Mouse (Mus musculus) testis, postnatal 10 days (tissue): Measurements from ENCODE around the gene Clk1.
A peak's percentile ranks its signal among the peaks of the same experiment; 100 is the strongest.

Source experiments
- DNase-seq: peaks from one replicate; pipeline ENCODE4 v3.0.0; 2021; ENCODE audit warnings: low spot score

Clk1 gene

GRCm38 (mm10) chr1:58423371-58424248, at the start of gene Clk1:
Gene Clk1, minus strand, starts transcription at chr1:58424066.
- DNase-seq, result peak; percentile 99

DNA sequence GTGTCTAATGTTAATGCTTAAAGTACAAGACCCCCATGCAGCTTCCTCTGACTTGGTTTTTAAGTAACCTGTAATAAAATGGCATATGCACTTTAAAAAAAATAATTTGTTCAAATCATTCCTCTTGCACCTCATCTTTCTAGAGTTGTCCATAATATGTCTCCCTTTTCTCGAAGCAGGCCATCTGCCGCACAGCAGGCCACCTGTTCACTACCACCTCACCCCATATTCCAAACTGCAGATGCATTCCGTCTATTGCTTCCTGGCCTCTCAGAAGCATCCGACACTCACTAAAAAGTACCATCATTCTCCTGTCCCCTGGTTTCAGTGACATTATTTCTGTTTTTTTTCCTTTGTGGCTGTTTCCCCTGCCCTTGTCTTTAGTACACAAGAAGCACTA, 41.7 kb upstream of the Clk1 start:
- DNase-seq, result no peak

DNA sequence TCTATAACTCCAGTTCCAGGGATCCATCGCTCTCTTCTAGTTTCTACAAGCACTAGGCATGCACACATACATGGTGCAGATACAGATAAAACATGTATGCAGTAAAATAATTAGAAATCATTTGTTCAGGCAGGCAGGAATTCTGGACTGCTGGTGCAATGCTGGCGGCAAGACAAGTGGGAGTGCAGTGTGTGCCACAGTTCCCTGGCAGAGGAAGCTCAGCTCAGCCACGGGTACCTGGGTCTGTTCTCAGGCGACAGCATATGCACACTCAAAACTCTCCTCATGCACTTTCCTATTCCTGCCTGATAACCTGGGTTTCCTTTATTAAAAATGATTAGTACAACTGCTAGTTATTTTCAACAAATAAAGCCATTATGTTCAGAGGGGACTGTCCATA, 41.2 kb upstream of the Clk1 start:
- DNase-seq, result no peak

- DNase-seq, result no peak
Measured at GRCm38 (mm10) chr1:58463935-58464334, 40.1 kb upstream of the Clk1 start.

GRCm38 (mm10) chr1:58460566-58460965, 36.7 kb upstream of the Clk1 start:
- DNase-seq, result no peak

DNA sequence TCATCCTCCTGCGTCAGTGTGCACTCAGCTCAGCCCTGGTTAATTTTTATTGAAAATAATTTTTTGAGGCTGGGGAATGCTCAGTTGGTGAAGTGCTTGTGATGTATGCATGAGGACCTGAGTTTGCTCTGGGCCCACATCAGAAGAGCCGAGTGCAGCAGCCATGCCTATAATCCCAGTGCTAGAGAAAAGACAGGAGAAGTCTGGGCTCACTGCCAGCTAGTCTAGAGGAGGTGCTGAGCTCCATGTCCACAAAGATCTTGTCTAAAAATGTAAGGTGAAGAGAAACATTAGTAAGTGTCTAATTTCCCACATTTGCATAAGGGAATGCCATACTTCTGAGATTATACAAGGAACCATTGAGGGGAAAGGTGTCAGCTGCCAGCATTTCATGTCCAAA, 35.0 kb upstream of the Clk1 start:
- DNase-seq, result no peak

GRCm38 (mm10) chr1:58458175-58458574, 34.3 kb upstream of the Clk1 start:
- no peak for DNase-seq

- no peak for DNase-seq
Measured at GRCm38 (mm10) chr1:58454316-58454715, 30.4 kb upstream of the Clk1 start.

DNA sequence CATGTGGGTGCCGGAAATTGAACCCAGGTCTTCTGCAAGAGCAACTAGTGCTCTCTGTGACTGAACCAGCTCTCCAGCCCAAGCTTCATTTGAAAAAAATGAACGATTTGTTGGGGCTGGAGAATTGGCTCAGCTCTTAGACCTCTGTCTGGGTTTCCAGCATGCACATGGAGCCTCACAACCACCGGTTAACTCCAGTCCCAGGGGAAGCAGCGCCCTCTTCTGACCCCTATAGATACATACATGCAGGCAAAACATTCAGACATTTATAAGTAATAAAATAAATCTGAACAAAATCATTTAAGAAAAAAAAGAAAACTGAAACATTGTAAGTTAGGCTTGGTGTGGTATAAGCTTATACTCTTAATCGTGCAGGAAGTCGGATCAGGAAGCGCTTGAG, 24.5 kb upstream of the Clk1 start:
- DNase-seq, result no peak

DNA sequence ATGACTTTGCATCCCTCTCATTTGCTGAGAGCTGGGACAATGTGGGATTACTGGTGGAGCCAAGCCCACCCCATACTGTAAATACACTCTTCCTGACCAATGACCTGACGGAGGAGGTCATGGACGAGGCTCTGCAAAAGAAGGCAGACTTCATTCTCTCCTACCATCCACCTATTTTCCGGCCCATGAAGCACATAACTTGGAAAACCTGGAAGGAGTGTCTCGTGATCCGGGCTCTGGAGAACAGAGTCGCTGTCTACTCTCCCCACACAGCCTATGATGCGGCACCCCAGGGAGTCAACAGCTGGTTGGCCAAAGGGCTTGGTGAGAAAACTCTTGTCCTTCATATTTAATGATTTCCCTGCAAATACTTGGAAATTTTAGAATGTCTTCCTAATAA, 23.9 kb upstream of the Clk1 start:
- no peak for DNase-seq

DNA sequence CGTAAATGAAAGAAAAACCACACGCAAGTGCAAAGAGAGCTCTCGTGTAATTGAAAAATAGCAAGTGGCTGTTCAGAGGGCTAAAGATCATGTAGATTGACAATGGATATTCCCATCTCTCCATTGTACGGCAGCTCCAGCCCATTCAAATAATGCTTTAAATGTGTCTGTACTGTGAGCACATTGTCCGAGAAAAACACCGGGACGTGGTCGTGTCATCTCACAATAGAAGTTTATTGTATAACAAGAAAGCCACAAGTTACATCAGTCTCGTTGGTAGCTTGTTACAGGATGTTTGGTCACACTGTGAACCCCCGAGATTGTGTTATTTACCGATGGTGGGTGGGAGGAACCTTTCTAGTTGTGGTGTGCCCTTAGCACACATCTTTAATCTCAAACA, 22.0 kb upstream of the Clk1 start:
- no peak for DNase-seq

DNA sequence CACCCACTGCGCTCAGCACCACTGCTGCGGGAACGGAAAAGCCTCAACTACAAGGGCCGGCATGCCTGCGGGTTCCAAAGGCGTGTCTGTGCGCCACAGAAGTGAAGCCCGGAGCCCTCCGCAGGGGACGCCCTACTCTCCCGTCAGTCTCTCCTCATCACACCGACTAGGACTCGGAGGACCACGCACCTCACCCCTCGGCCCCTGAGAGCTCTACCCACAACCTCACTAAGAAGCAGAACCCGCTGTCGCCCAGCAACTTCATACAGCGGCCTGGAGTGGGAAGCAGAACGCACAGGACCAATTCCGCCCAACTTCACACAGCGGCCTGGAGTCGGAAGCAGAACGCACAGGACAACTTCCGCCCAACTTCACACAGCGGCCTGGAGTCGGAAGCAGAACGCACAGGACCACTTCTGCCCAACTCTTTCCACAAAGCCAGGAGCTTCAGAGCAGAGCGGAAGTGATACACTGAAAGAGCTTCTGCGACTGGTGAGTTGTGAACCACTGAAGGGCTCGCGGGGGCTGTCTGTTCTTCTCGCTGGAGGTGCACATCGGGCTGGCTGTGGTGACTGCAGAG, 21.4 kb upstream of the Clk1 start, which contains the start of the genes Nif3l1 and Ppil3:
Nif3l1 (plus strand) TSS at position 9 of the 580 bp plus-strand sequence.
Ppil3 (minus strand) TSS at position 344 of the 580 bp plus-strand sequence.
- DNase-seq, result peak; percentile 80

DNA sequence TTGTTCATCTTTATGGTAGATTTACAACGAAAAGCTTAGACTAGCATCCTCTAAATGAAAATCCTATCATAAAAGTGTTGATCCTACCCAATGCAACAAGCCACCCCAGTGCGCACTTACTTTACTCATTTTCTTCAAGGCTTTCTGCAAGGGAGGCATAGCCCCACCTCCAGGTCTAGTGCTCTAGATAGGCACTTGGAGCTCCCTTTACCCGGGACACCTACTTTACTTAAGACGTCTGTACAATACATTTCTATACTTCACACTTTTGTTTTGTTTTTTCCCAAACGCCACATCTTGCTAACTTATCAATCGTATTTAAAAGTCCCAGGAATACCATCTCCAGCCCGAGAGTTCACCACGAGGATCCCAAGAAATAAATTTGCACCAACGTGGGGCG, 20.8 kb upstream of the Clk1 start:
- no peak for DNase-seq

- DNase-seq, result no peak
Measured at GRCm38 (mm10) chr1:58424551-58424950, 685 bp upstream of the Clk1 start.

GRCm38 (mm10) chr1:58422879-58423278, 987 bp downstream of the Clk1 start:
- no peak for DNase-seq

DNA sequence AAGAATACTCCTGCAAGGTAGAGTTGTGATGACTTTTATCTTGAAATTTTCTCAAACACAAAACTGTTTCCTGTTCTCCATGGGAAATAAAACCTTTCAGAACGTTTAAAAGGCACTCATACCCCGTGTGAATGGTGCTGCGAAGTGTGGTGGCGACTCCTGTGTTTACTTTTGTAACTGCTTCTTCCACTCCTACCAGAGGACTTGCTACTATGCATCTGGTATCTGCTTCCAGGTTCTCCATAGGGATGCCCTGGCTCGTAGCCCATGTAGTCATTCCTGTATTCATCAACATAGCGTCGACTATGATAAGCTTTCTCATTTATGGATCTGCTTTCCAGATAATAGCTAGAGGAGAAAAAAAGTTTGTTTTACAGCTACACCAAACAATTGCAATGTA, 2.9 kb downstream of the Clk1 start:
- DNase-seq, result no peak

- DNase-seq, result no peak
Measured at GRCm38 (mm10) chr1:58420032-58420431, 3.8 kb downstream of the Clk1 start.

GRCm38 (mm10) chr1:58416048-58416447, 7.8 kb downstream of the Clk1 start:
- no peak for DNase-seq

DNA sequence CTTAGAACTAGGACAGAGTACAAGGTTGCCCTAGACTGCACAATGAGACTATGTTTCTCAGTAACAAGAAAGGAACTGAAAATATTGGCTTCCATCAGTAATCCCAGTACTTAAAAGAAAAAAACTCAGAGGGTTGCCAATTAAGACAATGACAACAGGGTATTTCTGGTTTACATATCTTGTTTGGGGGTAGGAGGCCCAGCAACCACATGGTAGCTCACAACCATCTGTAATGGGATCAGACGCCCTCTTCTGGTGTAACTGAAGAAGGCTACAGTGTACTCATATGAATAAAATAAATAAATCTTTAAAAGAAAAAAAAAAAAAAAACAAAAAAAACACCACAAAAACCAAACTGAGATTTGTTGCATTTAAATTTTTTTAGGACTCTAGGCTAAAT, 8.4 kb downstream of the Clk1 start:
- no peak for DNase-seq

DNA sequence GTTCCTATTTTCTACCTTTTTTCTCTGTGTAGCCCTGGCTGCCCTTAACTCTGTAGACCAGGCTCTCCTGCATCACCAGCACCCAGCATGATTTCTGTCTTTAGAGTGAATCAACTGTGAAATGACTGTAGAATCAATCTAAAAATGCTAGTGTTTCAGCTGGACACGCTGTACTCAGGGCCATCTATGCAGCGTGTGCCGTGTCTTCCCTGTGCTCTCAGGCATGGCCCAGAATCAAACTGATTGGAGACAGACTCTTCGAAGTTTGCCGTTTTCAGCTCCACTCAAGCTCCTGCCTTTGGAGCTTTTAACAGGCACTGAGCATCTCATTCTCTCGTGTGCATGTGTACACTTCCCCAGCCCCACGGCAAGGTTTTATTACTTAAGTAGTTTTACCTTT, 13.1 kb downstream of the Clk1 start:
- DNase-seq, result no peak

GRCm38 (mm10) chr1:58410198-58410588, 13.7 kb downstream of the Clk1 start:
- DNase-seq, result no peak

DNA sequence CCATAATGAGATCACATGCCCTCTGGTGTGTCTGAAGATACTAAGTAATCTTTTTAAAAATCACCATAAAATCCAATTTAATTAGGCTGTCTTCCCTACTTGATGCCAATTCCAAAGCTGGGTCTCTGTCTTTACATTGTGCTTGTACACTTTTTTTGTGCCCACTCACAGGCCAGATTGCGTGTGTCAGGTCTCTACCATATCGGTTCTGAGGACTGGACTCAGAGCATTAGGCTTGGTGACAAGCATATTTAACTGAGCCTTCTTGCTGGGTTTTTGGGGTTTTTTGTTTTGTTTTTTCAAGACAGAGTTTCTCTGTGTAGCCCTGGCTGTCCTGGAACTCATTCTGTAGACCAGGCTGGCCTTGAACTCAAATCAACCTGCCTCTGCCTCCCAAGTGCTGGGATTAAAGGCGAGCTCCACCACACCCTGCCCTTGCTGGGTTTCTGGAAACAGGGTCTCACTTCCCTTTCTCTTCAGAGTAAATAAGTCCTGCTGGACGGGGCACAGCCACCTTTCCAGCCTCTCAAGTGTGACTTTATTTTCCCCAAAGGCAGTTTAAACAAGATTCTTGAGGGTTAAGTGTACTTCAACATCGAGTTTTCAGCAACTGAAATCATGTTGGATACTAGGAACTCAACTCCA, 14.2 kb downstream of the Clk1 start:
- DNase-seq, result no peak

DNA sequence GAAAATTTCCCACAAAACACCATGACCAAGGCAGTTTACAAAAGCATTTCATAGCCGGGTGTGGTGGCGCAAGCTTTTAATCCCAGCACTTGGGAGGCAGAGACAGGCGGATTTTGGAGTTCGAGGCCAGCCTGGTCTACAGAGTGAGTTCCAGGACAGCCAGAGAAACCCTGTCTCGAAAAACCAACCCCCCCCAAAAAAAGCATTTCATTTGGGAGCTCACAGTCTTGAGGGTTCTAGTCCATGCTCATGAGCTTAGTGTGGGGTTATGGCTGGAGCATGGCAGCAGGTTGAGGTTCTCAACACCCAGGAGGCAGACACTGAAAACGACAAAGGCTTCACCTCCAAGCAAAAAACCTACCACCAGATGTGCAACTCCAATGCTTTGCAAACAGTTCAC, 15.7 kb downstream of the Clk1 start:
- no peak for DNase-seq
